Mouse (Mus musculus) megakaryocyte, embryonic 14.5 days (primary cell): ENCODE measurements around the gene Gm26992.

Experiments used
- FLI1 ChIP-seq: IDR thresholded peaks from 2 replicates; pipeline ENCODE4 v1.6.1; 2012; ENCODE audit warnings: low read length, inconsistent platforms, mixed read lengths
- GATA1 ChIP-seq: IDR thresholded peaks from 3 replicates; pipeline ENCODE4 v1.6.1; 2012; ENCODE audit warnings: mixed read lengths, low read length, inconsistent platforms, borderline replicate concordance

GRCm38 (mm10) chrX:103388131-103388530, 33.7 kb upstream of the Gm26992 start:
- TF ChIP-seq GATA1 (no peak), FLI1 (no peak)
